Mouse (Mus musculus) C2C12 (cell line): ENCODE measurements around the gene Rpf1. TPM values are rescaled to one million over a fixed set of nuclear protein-coding genes. Genes with fewer than 3 reads are reported as not detected.

Experiments used
- H3K27me3 ChIP-seq: one replicate; pipeline ENCODE4 v1.6.1; 2011; ENCODE audit not compliant: control insufficient read depth, insufficient read depth, insufficient read length
- H3K36me3 ChIP-seq: one replicate; pipeline ENCODE4 v1.6.1; 2011; ENCODE audit not compliant: control insufficient read depth, insufficient read depth
- H3K4me3 ChIP-seq: one replicate; pipeline ENCODE4 v1.5.1; 2011; ENCODE audit warnings: mild to moderate bottlenecking, control low read depth; ENCODE audit not compliant: poor library complexity, insufficient read depth, severe bottlenecking
- H3K79me2 ChIP-seq: one replicate; pipeline ENCODE4 v1.6.1; 2011; ENCODE audit not compliant: control insufficient read depth, insufficient read depth
- H3K79me3 ChIP-seq: one replicate; pipeline ENCODE4 v1.6.1; 2011; ENCODE audit warnings: low read depth, control low read depth
- H3ac ChIP-seq: one replicate; pipeline ENCODE3; 2011; ENCODE audit warnings: low read depth; ENCODE audit not compliant: control insufficient read depth, insufficient read length
- CEBPB ChIP-seq: IDR thresholded peaks from one replicate; pipeline ENCODE4 v1.6.1; 2011; ENCODE audit warnings: low read depth, mild to moderate bottlenecking, control low read depth, moderate library complexity
- CTCF ChIP-seq: IDR thresholded peaks from one replicate; pipeline ENCODE4 v1.5.1; 2011; ENCODE audit not compliant: control insufficient read depth, insufficient read depth, insufficient read length
- FOSL1 ChIP-seq: IDR thresholded peaks from one replicate; pipeline ENCODE4 v1.8.0; 2011; ENCODE audit warnings: mild to moderate bottlenecking, low read length; ENCODE audit not compliant: poor library complexity, insufficient read depth, severe bottlenecking
- MAX ChIP-seq: IDR thresholded peaks from one replicate; pipeline ENCODE4 v1.6.1; 2011; ENCODE audit warnings: mild to moderate bottlenecking, control low read depth
- MYOD1 ChIP-seq: IDR thresholded peaks from one replicate; pipeline ENCODE4 v1.6.1; 2011; ENCODE audit warnings: low read depth; ENCODE audit not compliant: control insufficient read depth, insufficient read length
- MYOG ChIP-seq: IDR thresholded peaks from one replicate; pipeline ENCODE4 v1.6.1; 2011; ENCODE audit not compliant: control insufficient read depth, insufficient read length; ENCODE audit errors: extremely low read depth
- USF1 ChIP-seq: IDR thresholded peaks from one replicate; pipeline ENCODE4 v1.6.1; 2011; ENCODE audit warnings: low read depth, mild to moderate bottlenecking, control low read depth, moderate library complexity
- polyA plus RNA-seq: library from polyadenylated mRNA; unstranded; fragments of >200 nt; fragmentation: generic; extraction: Trizol; gene quantifications from one replicate; pipeline ENCODE4 v1.2.1, GENCODE M21; 2012; ENCODE audit warnings: missing spikeins

The Rpf1 gene
- polyA plus RNA-seq, 1 experiment: 19.5 TPM

GRCm38 (mm10) chr3:146520226-146520797, 917 bp downstream of the Rpf1 start:
- no peaks in the 10 kb centered on the region for H3K27me3 ChIP-seq
- TF ChIP-seq CTCF: no peak
- TF ChIP-seq USF1: no peak
- TF ChIP-seq CEBPB: no peak
- TF ChIP-seq MAX: no peak
- no peak for TF ChIP-seq FOSL1
- H3K79me2 ChIP-seq: peaks cover 58% of the 10 kb centered on the region

GRCm38 (mm10) chr3:146506711-146507110, 14.5 kb downstream of the Rpf1 start:
- peaks cover 42% of the 10 kb centered on the region for H3K79me2 ChIP-seq
- no peak for TF ChIP-seq USF1
- no peak for TF ChIP-seq CTCF
- TF ChIP-seq MYOG: no peak
- TF ChIP-seq CEBPB: no peak
- no peak for TF ChIP-seq FOSL1
- H3ac ChIP-seq: no peak overlapping the region
- H3K4me3 ChIP-seq: no peak overlapping the region
- H3K36me3 ChIP-seq: peaks cover 84% of the 10 kb centered on the region
- no peaks in the 10 kb centered on the region for H3K27me3 ChIP-seq
- H3K79me3 ChIP-seq: peaks cover 30% of the 10 kb centered on the region

More at GRCm38 (mm10) chr3:146520226-146520797, 917 bp downstream of the Rpf1 start:
- Histone ChIP-seq H3K4me3 (peak overlapping the region; percentile 71), H3K79me3 (peaks cover 25% of the 10 kb centered on the region), H3K36me3 (peaks cover 35% of the 10 kb centered on the region), H3ac (peak overlapping the region; percentile 51)

GRCm38 (mm10) chr3:146501601-146502123, 19.6 kb downstream of the Rpf1 start:
- Histone ChIP-seq H3K4me3 (no peak overlapping the region), H3K36me3 (peaks cover 42% of the 10 kb centered on the region), H3K79me3 (peaks cover 47% of the 10 kb centered on the region), H3K79me2 (peaks cover 61% of the 10 kb centered on the region), H3K27me3 (no peaks in the 10 kb centered on the region), H3ac (peak overlapping the region; percentile 35)
- TF ChIP-seq CTCF (no peak), USF1 (no peak), MYOG (no peak), FOSL1 (no peak), MAX (no peak), MYOD1 (no peak), CEBPB (no peak)

GRCm38 (mm10) chr3:146500810-146501201, 20.4 kb downstream of the Rpf1 start:
- Histone ChIP-seq H3K79me2 (peaks cover 59% of the 10 kb centered on the region), H3K4me3 (peak overlapping the region; percentile 81), H3K36me3 (peaks cover 34% of the 10 kb centered on the region), H3K79me3 (peaks cover 47% of the 10 kb centered on the region), H3K27me3 (no peaks in the 10 kb centered on the region), H3ac (peak overlapping the region; percentile 98)
- TF ChIP-seq FOSL1 (no peak), MYOG (no peak), CTCF (no peak), MYOD1 (no peak)

GRCm38 (mm10) chr3:146500003-146500809, 21.0 kb downstream of the Rpf1 start:
- Histone ChIP-seq H3K4me3 (peak overlapping the region; percentile 81), H3K79me2 (peaks cover 53% of the 10 kb centered on the region), H3ac (peak overlapping the region; percentile 98), H3K79me3 (peaks cover 47% of the 10 kb centered on the region), H3K27me3 (no peaks in the 10 kb centered on the region), H3K36me3 (peaks cover 28% of the 10 kb centered on the region)
- TF ChIP-seq MYOD1 (no peak), FOSL1 (no peak), MYOG (no peak), CEBPB (no peak), CTCF (no peak), USF1 (no peak), MAX (no peak)
